Mouse (Mus musculus) MEL (cell line): ENCODE measurements around the gene H2-Q4.

Experiments used
- EP300 ChIP-seq, 2 experiments: IDR thresholded peaks; 2 replicates each; pipeline ENCODE4 v1.6.1; 2011; ENCODE audit warnings: improper control_type of control experiment in 2 of 2, low read length in 2 of 2, low read depth in 1 of 2, mild to moderate bottlenecking in 1 of 2
- POLR2AphosphoS2 ChIP-seq: IDR thresholded peaks from 2 replicates; pipeline ENCODE4 v1.6.1; 2011; ENCODE audit warnings: low read length, improper control_type of control experiment
- SMC3 ChIP-seq: IDR thresholded peaks from 2 replicates; pipeline ENCODE4 v1.6.1; 2011; ENCODE audit warnings: low read depth, low read length, improper control_type of control experiment

DNA sequence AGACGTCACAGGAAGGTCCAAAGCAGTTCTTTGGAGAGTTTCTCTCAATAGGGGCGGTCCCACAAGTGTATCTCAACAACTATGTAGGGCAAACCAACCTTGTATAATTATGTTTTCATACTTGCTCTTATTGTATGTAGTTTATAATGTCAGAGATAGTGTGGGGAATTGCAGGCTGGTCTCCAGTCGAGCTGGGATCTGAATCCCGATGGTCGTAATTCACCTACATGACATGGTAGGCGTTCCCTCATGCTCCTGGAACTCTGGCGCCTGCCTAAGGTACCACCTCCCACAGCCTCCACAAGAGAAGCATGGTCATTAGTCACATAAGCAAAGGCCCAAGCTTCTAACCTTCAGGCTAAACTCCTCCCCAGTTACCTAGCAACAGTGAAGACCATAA, 39.4 kb downstream of the H2-Q4 start:
- no peak for TF ChIP-seq EP300 (IDR thresholded peaks at IDR 0.05; ENCODE audit: low read depth in 1 of 2, low read length in 2 of 2)
- no peak for TF ChIP-seq POLR2AphosphoS2
- TF ChIP-seq SMC3, result no peak
